In the genomic region with DNA sequence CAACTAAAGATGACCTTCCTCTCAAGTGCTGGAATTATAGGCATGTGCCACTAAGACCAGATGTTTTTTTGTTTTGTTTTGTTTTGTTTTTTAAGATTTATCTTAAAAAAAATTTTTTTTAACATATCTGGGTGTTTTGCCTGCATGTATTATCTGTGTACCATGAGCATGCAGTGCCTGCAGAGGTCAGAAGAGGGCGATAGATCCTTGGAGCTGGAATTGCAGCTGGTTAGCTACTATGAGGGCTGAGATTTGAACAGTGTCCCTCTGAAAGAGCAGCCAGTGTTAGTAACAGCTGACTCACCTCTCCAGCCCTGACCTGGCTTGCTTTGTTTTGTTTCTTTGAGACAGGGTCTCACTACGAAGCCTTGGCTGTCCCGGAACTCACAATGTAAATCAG, we compare ENCODE assay signal across 1 mouse cellular context.
TF ChIP-seq lines count a peak whose summit lies in the region.

No protein-coding gene starts in this region.

TF ChIP-seq in CH12.LX, 34 proteins besides CTCF, POLR2A, EP300 and RAD21 (continued from another document):
- TF ChIP-seq JUN (IDR thresholded peaks at IDR 0.05; ENCODE audit: insufficient read depth, low read depth, low read length) = no peak; the same call in 1 of the 2 replicates
- no peak for TF ChIP-seq ZKSCAN1 (IDR thresholded peaks at IDR 0.05; ENCODE audit: borderline replicate concordance, low read depth, low read length)
- no peak for TF ChIP-seq ZMIZ1 (IDR thresholded peaks at IDR 0.05; ENCODE audit: low read depth, low read length)
- 0 out of 2 replicates have a peak, but pooled peaks have one; percentile 33 for TF ChIP-seq NRF1 (IDR thresholded peaks at IDR 0.05; ENCODE audit: low read depth, low read length)
- no peak for TF ChIP-seq MEF2A (IDR thresholded peaks at IDR 0.05; ENCODE audit: borderline replicate concordance, low read depth, low read length)
- TF ChIP-seq MAZ (IDR thresholded peaks at IDR 0.05; ENCODE audit: low read depth, low read length) = no peak
- TF ChIP-seq HCFC1 (IDR thresholded peaks at IDR 0.05; ENCODE audit: low read depth, low read length) = no peak
- no peak for TF ChIP-seq CHD1 (IDR thresholded peaks at IDR 0.05; ENCODE audit: low read depth, low read length)
